Mouse (Mus musculus): ENCODE data around the gene Aqp3.

DNA sequence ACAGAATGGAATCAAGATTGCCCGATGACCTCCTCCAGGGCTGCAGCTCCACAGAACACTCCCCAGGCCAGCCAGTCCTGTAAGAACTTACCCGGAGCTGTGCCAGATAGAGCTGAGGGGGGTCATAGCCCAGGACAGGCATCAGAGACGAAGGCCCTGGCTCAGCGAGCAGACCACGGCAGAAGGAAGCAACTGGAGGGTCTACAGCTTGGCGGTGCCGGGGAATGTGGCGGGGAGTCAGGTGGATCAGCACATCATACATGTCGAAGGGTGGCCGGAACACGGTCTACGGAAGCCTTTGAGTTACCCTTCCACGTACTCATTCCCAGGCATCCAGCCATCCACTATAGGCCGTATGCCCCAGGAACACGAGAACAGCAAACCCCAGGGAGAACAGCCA lies 17.8 kb upstream of the Aqp3 start:
- TF ChIP-seq CTCF (IDR thresholded peaks at IDR 0.05; ENCODE audit: low read depth) (no peak), EP300 (IDR thresholded peaks at IDR 0.05; ENCODE audit: low read depth) (no peak)

Measured in liver, postnatal 0 days (tissue).